Mouse (Mus musculus) Patski (cell line): Measurements from ENCODE around the gene Gm20696. TPM values are rescaled to one million over a fixed set of nuclear protein-coding genes. Genes with fewer than 3 reads are reported as not detected.
A peak's percentile ranks its signal among the peaks of the same experiment; 100 is the strongest.

ENCODE experiments used
- ATAC-seq: fragments of 100-300 bp; one replicate; pipeline ENCODE4 v1.8.0; 2021
- CTCF ChIA-PET: fragments of 350-600 bp; sonication (Branson Sonifier 250); formaldehyde crosslinking; loops from one replicate; lab custom pipeline; 2022; ENCODE audit warnings: inconsistent platforms; lab: Charles Lee
- POLR2A ChIA-PET: fragments of 350-600 bp; sonication (Branson Sonifier 250); formaldehyde crosslinking; loops from one replicate; lab custom pipeline; 2022; ENCODE audit warnings: antibody characterized with exemption, inconsistent platforms; lab: Charles Lee
- DNase-seq: peaks from one replicate; pipeline ENCODE4 v3.0.0-alpha.2; 2011; ENCODE audit warnings: low read depth, low spot score
- H3K27me3 ChIP-seq: fragments of 371-371 bp; one replicate; pipeline ENCODE4 v1.5.1; 2021
- CTCF ChIP-seq: fragments of 100-300 bp; IDR thresholded peaks from one replicate; pipeline ENCODE4 v1.5.1; 2021
- in situ Hi-C: fragments of 300-500 bp; cut with MboI; formaldehyde crosslinking; loops from 3 replicates; pipeline ENCODE4 v1.11.1; 2018; ENCODE audit warnings: low pct_unique_long_range_greater_than_20kb, mixed read lengths
- polyA plus RNA-seq: library from polyadenylated mRNA; unstranded; gene quantifications from one replicate; pipeline ENCODE4 v1.2.3, GENCODE M21; 2021

Gm20696 gene
- polyA plus RNA-seq, 1 experiment from 2014 or later, result 0.15 TPM

DNA sequence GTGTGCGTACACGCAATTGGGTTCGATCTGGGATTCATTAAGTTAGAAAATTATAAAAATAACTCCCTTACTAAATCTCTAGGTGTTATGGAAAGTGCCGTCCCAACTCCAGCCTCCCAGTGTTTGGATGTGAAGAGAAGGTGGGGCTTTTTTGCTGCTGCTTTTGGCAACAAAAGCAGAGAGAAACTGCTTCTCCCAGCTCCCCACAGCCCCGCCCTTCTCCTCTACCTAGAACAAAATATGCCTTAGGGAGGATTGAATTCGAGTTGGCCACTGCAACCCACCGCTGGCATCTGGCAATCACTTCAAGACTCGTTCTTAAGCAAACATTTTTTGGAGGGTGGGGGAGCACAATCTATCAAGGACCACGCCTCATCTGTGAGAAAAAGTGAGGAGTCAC lies 191.6 kb downstream of the Gm20696 start:
- in situ Hi-C loops, result no loop called here
- no peak for DNase-seq
- POLR2A ChIA-PET, result no interaction called here
- CTCF ChIA-PET, result no interaction called here
- no peak for TF ChIP-seq CTCF
- ATAC-seq, result no peak
- no peaks in the 10 kb centered on the region for H3K27me3 ChIP-seq

DNA sequence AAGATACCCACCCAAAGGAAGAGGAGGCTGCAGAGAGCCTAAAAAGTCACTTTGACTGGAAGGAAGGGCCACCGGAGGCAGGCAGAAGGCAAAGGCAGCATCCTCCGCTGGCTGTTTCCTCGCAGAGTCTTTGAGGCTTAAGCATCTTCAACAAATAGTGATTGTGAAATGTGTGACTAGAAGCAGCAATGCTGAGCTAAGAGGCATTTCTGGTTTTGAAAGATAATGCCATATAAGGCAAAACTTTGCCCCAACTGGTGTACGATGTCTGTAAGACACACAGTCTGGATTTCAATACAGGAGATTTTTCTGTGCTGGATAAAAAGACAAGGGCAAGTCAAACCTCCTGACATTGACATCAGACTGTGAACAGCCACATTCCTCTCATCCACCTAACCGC lies 195.7 kb downstream of the Gm20696 start:
- in situ Hi-C loops, result no loop called here
- ATAC-seq, result peak; percentile 27
- POLR2A ChIA-PET, result no interaction called here
- H3K27me3 ChIP-seq, result no peaks in the 10 kb centered on the region
- DNase-seq, result no peak
- CTCF ChIA-PET, result interaction anchor here (1.4 kb wide), 1 partner anchor 10 kb away, joined by 4 read pairs; no protein-coding TSS in a partner anchor
- TF ChIP-seq CTCF, result no peak

DNA sequence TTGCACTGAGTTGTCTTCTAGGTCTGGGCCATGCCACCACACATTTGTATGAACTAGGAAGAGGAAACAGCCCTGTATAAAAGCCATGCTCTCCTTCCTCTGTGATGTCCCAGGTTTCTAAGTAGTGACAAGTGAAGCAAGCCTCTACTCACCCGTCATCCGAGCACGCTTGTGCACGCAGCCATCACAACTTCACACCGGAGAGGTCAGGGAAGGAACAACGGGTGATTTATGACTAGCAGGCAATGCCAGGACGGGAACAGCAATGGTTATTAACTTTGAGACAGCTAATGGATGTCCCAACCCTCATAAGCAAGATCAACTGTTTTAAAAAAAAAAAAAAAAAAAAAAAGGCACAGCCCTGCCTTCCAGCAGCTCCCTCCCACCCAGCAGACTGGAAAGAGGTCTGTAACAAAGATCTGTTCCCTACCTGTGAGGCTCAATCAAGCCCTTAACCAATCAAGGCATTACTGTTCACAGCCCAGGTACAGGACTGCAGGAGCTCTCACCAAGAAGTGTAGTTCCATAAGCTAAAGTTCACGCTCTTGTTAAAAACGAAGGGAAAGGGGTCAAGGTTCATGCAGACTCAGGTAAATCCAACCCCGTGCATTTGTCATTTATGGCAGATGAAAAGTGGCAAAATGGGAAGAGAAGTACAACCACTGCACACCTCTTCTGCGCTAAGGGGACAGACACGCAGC lies 197.3 kb downstream of the Gm20696 start:
- ATAC-seq, result no peak

DNA sequence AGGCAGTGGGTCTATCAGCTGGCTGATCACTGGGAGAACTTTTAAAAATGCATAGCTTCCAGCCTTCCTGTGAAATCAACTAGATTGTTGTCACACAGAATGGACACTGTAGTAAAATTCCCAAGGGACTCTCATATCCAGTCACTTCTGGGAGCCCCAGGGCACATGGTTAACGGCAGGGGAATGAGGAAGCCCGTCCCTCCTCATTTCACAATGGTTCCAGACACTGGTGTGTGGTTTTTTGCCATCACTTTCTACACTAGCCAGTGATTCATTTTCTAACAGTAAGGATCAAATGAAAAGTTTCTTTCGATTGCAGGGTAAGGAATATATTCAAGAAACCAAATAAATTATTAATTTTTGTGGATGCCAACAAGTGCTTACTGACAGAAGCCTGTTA lies 198.8 kb downstream of the Gm20696 start:
- DNase-seq (no peak), ATAC-seq (peak; percentile 28)
- in situ Hi-C loops, result loop anchor here (5.0 kb wide), 1 partner anchor 54 kb away; the partner anchor contains the start of gene Foxp1
- ChIA-PET POLR2A (interaction anchor here (1.3 kb wide), 1 partner anchor 53 kb away, joined by 4 read pairs; no protein-coding TSS in a partner anchor), CTCF (interaction anchor here (1.3 to 1.8 kb wide), 3 partner anchors 8 to 28 kb away, joined by 4 to 6 read pairs (median 5); no protein-coding TSS in a partner anchor)
- no peaks in the 10 kb centered on the region for H3K27me3 ChIP-seq
- no peak for TF ChIP-seq CTCF

More for the DNA sequence above, 197.3 kb downstream of the Gm20696 start:
- no peak for TF ChIP-seq CTCF
- in situ Hi-C loops, result loop anchor here (5.0 kb wide), 1 partner anchor 53 kb away; the partner anchor contains the start of gene Foxp1
- ChIA-PET CTCF (no interaction called here), POLR2A (no interaction called here)
- no peaks in the 10 kb centered on the region for H3K27me3 ChIP-seq
- DNase-seq, result no peak

DNA sequence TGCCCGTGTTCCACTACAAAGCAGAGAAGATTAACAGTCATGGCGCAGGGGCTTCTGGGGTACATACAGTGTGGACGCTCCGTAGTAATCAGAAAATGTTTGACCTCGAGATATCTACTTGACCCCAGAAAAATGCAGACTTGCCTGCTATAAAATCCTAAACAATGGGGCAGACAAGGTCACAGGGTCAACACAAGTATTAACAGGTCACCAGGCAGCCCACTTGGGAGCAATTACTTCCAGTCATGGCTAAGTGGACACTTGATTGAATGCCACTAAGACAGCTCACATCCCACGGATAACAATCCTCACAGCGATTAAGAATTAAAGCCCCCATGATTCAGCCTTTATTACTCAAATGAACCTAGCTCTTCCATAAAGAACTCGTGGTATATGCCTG lies 199.5 kb downstream of the Gm20696 start:
- POLR2A ChIA-PET, result interaction anchor here (1.3 kb wide), 1 partner anchor 54 kb away, joined by 4 read pairs; no protein-coding TSS in a partner anchor
- ATAC-seq (no peak), DNase-seq (no peak)
- in situ Hi-C loops, result loop anchor here (5.0 kb wide), 1 partner anchor 55 kb away; the partner anchor contains the start of gene Foxp1
- no peaks in the 10 kb centered on the region for H3K27me3 ChIP-seq
- no peak for TF ChIP-seq CTCF
- CTCF ChIA-PET, result interaction anchor here (1.3 to 1.8 kb wide), 3 partner anchors 8 to 28 kb away, joined by 4 to 6 read pairs (median 5); no protein-coding TSS in a partner anchor

DNA sequence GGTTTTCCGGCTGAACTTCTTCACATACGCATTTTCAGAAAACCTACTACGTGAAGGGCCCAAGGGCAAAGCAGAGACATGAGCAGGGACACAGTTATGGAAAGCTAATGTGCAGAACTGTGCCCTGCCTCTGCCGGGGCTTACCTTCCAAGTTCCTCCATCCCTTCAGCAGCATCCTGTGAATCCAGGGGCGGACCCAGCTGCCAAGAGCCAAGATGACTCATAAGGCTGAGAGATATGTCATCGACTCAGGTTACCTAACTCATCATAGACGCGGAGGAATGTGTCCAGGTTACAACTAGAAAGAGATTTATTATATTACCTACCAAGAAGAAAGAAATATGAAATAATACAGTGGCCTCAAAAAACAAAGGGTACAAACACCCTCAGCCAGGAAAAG lies 200.2 kb downstream of the Gm20696 start:
- TF ChIP-seq CTCF, result no peak
- H3K27me3 ChIP-seq, result no peaks in the 10 kb centered on the region
- in situ Hi-C loops, result loop anchor here (5.0 kb wide), 1 partner anchor 56 kb away; the partner anchor contains the start of gene Foxp1
- DNase-seq, result no peak
- CTCF ChIA-PET, result interaction anchor here (0.7 kb wide), 1 partner anchor 44 kb away, joined by 3 read pairs; no protein-coding TSS in a partner anchor
- POLR2A ChIA-PET, result interaction anchor here (0.6 kb wide), 1 partner anchor 34 kb away, joined by 3 read pairs; no protein-coding TSS in a partner anchor
- peak; percentile 85 for ATAC-seq

DNA sequence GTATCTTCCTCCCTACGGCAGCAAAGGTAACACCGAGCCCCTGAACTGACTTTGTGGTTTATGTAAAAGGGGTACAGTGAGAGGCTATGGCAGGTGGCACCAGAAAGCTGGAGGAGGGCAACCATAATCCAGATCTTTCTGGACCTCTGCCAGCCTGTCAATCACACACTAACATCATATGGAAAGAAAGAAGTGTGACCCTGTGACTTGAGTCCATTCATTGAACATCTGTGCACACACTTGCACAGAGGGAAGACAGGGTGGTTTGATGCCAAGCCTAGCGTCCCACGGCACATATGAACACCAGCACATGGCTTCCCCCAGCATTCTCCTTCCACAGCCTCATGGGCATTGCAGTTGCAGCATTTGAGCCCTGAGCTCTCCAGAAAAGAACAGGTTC lies 202.1 kb downstream of the Gm20696 start:
- DNase-seq (no peak), ATAC-seq (no peak)
- CTCF ChIA-PET, result interaction anchor here (0.5 to 0.9 kb wide), 2 partner anchors 8 to 363 kb away, joined by 3 read pairs; no protein-coding TSS in a partner anchor
- no peaks in the 10 kb centered on the region for H3K27me3 ChIP-seq
- TF ChIP-seq CTCF, result no peak
- POLR2A ChIA-PET, result interaction anchor here (1.6 kb wide), 1 partner anchor 24 kb away, joined by 7 read pairs; no protein-coding TSS in a partner anchor
- in situ Hi-C loops, result no loop called here

DNA sequence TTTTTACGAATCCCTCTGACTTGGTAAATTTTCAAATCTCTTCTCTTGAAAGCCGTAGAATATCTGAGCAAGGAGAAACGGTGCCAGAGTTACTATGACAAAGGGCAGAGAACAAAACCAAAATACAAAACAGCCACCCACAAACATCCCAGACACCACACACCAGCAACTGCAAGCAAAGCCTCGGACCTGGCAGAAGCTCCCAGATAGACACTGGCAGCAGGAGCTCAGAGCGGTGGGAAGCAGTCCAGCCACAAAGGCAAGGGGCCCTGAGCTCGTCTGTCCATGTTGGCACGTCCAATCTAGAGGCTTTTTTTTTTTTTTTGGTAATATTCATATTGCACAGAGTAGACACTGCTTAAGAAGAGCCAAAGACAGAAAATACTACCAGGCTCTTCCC lies 202.7 kb downstream of the Gm20696 start:
- ChIA-PET CTCF (interaction anchor here (0.9 kb wide), 1 partner anchor 363 kb away, joined by 3 read pairs; no protein-coding TSS in a partner anchor), POLR2A (interaction anchor here (0.7 to 1.6 kb wide), 3 partner anchors 12 to 57 kb away, joined by 3 to 7 read pairs (median 3); no protein-coding TSS in a partner anchor)
- in situ Hi-C loops, result no loop called here
- H3K27me3 ChIP-seq, result no peaks in the 10 kb centered on the region
- no peak for TF ChIP-seq CTCF
- DNase-seq (no peak), ATAC-seq (no peak)

DNA sequence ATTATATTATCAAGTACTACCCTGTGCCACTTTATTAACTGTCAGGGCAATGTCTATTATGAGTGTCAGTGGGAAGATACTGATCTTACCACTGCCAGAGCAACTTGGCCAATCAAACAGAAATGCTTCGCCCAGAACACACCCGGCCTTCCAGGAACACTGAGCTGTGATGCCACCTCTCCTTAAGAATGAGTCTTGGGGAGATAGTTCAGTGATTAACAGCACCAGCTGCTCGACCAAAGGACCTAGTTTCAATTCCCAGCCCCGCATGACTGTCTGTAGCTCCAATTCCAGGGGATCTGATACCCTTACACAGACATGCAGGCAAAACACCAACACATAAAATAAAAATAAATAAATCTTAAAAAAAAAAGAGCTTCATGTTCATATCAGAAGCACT lies 207.8 kb downstream of the Gm20696 start:
- CTCF ChIA-PET, result interaction anchor here (1.5 kb wide), 3 partner anchors 9 to 12 kb away, joined by 3 to 5 read pairs (median 3); no protein-coding TSS in a partner anchor
- no peak for ATAC-seq
- DNase-seq, result no peak
- TF ChIP-seq CTCF, result no peak
- in situ Hi-C loops, result no loop called here
- POLR2A ChIA-PET, result interaction anchor here (0.6 kb wide), 1 partner anchor 44 kb away, joined by 3 read pairs; no protein-coding TSS in a partner anchor
- H3K27me3 ChIP-seq, result no peaks in the 10 kb centered on the region

DNA sequence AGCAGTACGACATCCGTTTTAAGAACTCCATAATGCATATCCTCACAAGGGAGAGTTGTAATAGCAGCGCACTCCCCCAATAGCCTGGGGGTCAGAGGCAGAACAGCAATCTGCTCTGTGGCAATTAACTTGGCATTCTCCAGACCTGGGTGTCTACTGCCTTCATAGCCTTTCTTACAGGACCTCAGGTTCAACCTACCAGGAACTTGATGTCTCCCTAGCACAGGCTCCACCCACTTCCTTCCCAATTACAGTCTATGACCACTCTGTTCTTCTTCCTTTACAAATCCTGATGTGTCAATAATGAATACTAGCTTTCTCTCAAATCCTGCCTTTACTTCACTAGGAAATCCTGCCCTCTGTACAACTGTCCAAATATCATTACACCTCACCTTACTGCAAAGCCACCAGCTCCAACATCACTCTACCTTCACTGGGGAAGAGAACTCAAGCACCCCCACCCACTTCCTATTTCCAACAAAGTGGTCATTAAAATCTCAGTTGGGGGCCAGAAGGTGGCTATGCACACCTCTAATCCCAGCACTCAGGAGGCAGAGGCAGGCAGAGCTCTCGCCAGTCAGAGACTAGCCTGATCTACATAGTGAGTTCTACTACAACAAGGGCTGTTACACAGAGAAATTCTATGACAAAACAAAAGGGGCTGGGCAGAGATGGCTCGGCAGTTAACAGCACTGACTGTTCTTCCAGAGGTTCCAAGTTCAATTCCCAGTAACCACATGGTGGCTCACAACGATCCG lies 212.7 kb downstream of the Gm20696 start:
- ChIA-PET CTCF (no interaction called here), POLR2A (no interaction called here)
- in situ Hi-C loops, result loop anchor here (5.0 kb wide), 1 partner anchor 927 kb away; no protein-coding TSS in a partner anchor

More for the DNA sequence above, 212.7 kb downstream of the Gm20696 start:
- H3K27me3 ChIP-seq, result no peaks in the 10 kb centered on the region
- DNase-seq (no peak), ATAC-seq (no peak)
- no peak for TF ChIP-seq CTCF
